Mouse (Mus musculus): ENCODE measurements around the gene Sema5a.

The Sema5a gene

GRCm38 (mm10) chr15:32676446-32676845 is 431.8 kb downstream of the Sema5a start:
- DNase-seq: no peak

GRCm38 (mm10) chr15:32685152-32685551 is 440.5 kb downstream of the Sema5a start:
- no peak for DNase-seq

- DNase-seq: no peak
Measured at GRCm38 (mm10) chr15:32691021-32691420, 446.4 kb downstream of the Sema5a start.

GRCm38 (mm10) chr15:32693006-32693405 is 448.4 kb downstream of the Sema5a start:
- no peak for DNase-seq

GRCm38 (mm10) chr15:32717298-32717985 is 472.8 kb downstream of the Sema5a start:
- peak in 1 of 2 experiments; percentile 23 for DNase-seq

- peak; percentile 60 to 76 for DNase-seq
Measured at GRCm38 (mm10) chr15:32718293-32718963, 473.8 kb downstream of the Sema5a start.

- no peak for DNase-seq
Measured at GRCm38 (mm10) chr15:32718964-32719311, 474.3 kb downstream of the Sema5a start.

- peak; percentile 43 to 62 for DNase-seq
Measured at GRCm38 (mm10) chr15:32730839-32731238, 486.2 kb downstream of the Sema5a start.

Measured in cerebellum, postnatal 25 days (tissue).